Mouse (Mus musculus) megakaryocyte, embryonic 14.5 days (primary cell): ENCODE measurements at regions not wholly inside any gene's neighbourhood (a gene's known extent, or its start where the extent isn't known, plus 50 kb on each side); places are given as distances from the start of the nearest gene placed in this dataset.

ENCODE experiments used
- FLI1 ChIP-seq: IDR thresholded peaks from 2 replicates; pipeline ENCODE4 v1.6.1; 2012; ENCODE audit warnings: low read length, inconsistent platforms, mixed read lengths
- GATA1 ChIP-seq: IDR thresholded peaks from 3 replicates; pipeline ENCODE4 v1.6.1; 2012; ENCODE audit warnings: mixed read lengths, low read length, inconsistent platforms, borderline replicate concordance

GRCm38 (mm10) chr6:50885771-50886360 lies 231.6 kb upstream of the Npvf start:
- TF ChIP-seq GATA1 (no peak), FLI1 (no peak)
